Mouse (Mus musculus) urinary bladder, postnatal 10 days (tissue): ENCODE measurements around the gene Mylip.

Source experiments
- DNase-seq: peaks from one replicate; pipeline ENCODE4 v3.0.0; 2022; ENCODE audit warnings: low spot score

Gene Mylip

DNA sequence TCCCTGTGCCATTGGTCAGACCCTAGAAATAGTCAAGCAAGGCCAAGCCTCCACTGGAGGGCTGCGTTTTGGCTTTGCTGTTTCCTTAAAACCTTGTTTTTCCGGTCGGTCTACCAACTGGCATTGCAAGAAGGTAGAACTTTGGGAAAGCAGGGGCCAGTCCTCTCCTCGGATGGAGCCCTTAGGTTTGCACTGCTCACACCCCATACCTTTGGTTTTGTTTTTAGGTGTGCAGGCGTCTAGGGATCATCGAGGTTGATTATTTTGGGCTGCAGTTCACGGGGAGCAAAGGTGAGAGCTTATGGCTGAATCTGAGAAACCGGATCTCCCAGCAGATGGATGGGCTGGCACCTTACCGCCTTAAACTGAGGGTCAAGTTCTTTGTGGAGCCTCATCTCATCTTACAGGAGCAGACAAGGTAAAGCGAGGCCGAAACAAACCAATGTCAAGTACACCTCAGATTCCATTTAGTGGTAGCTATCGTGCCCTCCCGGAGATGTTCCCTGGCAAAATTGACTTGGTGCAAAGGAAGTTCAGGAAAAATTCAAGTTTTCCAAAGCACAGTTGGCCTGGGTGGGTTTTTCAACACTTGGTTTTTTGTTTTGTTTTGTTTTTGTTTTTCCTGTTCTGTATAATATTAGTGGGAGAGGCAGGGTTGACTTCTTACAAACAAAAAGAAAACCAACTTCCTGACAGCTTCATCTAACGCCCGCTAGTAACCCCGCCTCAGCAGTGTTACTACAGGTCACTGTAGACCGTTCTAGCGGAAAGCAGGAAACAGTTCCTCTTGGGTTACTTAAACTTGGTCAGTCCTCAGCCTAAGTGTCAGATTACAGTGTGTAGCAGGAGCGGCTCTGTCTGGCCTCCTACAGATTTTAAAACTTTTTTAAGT lies 1.7 kb downstream of the Mylip start:
- no peak for DNase-seq

DNA sequence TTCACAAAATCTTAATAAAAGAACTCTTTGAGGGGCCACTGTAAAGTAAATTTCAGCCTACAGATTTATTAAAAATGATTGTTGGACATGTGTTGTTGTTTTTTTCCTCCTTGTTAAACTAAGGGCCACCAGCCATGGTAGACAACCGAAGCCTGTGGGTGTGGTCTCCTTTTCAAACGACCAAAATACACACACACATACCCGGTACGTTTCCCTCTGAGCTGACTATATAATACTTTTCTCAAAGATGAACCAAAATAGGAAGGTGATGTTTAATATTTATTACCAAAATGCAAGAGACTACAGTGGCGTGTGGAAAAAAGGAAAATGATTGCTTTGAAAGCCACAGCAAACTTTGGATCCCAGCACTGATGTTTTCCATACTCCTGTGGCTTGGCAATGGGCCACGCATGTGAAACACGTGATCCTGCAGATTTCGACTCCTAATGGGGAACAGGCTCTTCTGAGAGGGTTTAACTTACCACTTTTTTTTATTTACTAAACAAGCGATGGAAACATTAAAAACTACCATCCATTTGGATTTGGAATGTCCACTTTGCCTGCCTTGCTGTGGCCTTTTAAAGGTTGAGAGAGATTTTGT lies 2.4 kb downstream of the Mylip start:
- DNase-seq, result no peak

DNA sequence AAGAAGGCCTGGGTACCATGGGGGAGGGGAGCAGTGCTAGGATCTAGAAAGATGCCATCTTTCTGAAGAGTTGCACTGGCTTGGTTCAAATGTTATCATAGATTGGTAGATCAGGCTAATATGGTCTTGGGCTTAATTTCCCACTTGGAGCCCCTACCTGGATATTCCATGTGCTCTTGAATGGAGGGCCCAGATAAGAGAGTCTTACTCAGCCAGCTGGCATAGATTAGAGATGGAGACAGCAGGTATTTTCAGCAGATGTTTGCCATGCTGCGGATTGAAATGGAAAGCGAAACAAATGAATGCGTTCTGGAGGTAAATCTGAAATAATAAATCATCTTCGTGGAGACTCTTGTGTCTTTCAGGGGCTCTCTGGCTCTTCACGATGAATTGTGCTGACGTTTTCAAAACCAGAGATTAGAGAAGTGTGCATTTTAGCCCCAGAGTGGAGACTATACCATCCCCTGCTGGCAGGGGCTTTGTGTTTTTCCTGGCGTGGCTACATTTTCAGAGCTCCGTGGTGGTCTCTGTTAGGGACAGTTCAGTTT lies 4.8 kb downstream of the Mylip start:
- DNase-seq, result no peak

DNA sequence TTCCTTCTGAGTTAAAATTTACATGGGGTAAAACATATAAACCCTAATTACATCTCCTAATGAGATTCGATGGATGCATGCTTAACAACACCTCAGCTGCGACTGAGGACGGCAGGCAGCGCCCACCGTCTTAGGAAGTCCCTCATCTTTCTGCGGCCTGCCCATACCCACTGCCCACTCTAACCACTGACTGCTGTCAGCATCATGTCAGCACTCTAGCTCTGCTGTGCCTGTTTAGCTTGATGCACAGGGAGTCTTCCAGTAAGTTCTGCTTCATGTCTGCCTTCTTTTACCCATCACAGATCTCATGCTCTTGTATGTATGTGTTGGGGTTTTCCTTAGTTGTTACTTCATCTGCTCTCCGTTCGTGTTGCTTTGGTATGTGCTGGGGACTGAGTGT lies 7.2 kb downstream of the Mylip start:
- DNase-seq, result no peak

DNA sequence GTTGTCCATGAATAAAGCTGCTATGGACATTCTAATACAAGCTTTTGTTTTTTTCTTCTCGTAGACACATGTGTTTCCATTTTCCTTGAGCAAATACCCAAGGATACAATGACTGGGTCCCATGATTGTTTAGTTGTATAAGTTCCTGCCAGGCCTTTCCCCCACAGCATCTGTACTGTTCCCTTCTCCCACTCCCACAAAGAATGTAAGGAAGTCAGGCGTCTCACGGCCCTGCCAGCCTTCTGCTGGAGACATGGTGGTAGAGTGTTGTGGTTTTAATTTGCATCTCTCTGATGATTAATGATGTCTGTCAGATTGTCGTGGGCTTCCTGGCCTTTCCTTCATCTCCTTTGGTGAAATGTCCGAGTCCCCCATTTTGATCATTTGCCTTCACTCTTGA lies 7.7 kb downstream of the Mylip start:
- DNase-seq, result no peak

DNA sequence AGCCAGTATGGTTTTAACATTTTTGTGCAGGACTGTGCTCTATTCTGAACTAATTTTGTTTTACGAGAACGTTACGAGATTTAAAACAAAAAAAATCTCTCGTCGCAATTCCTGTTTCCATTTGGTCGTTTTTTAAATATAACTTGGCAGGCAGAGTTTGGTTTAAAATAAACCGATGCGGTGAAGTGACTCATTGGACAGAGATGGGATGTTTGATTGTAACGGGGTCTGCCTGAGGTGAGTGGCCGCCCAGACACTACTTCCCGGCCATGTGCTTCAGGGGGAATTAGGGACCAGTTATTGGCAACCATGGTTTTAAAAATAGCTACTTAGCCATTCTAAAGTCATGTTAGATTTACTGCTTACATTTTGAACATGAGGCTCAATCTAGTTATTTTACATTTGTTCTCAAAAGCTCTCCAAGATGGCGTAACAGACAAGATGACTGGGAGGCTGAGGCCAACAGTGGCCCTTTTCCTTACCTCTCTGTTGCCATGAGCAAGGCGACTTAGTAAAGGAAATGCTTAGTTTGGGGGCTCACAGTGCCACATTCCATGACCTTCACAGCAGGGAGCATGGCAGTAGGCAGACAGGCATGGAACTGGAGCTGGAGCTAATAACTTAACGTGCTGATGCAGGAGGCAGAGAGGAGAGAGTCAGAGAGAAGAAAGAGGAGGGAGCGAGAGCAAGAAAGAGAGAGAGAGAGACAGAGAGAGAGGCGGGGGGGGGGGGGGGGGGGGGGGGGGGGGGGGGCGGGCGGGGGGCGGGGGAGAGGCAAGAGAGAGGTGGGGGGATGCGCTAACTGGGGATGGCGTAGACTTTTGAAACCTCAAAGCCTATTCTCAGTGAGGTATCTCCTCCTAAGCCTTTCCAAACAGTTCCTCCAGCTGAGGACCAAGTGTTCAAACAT lies 8.6 kb downstream of the Mylip start:
- DNase-seq, result no peak

DNA sequence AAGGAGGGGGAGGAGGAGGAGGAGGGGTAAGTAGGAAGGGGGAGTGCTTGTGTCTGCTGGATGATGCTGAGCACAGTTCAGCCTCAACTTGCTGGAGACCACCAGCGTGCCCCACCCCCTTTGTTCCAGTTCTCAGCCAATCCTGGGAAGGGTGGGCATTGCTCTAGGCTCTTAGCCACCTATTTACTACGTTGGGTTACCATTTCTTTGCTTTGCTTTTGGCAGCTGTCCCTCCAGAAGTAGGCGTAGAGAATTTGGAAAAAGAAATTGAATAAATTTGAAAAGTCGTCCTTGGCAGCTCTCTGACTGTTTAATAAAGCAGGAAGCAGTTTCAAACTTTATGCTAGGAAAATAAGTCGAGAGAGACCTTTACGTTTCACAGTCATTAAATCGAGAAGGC lies 11.2 kb downstream of the Mylip start:
- DNase-seq, result no peak

DNA sequence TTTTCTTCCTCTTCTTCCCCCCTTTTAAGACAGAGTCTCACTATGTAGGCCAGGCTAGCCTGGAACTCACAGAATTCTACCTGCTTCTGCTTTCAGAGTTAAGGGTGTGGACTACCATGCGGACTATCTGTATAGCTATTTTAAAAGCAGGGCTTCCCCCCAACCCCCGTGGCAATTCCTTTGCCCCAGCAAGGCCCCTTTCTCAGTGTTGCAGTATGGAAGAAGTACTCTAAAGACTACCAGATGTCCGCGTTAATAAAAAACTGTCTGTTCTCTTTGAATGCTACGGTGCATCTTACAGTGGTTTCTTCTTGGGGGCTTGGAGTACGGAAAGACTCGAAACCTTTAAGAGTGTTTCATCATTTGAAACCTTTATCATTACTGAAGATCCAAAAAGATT lies 12.3 kb downstream of the Mylip start:
- no peak for DNase-seq

DNA sequence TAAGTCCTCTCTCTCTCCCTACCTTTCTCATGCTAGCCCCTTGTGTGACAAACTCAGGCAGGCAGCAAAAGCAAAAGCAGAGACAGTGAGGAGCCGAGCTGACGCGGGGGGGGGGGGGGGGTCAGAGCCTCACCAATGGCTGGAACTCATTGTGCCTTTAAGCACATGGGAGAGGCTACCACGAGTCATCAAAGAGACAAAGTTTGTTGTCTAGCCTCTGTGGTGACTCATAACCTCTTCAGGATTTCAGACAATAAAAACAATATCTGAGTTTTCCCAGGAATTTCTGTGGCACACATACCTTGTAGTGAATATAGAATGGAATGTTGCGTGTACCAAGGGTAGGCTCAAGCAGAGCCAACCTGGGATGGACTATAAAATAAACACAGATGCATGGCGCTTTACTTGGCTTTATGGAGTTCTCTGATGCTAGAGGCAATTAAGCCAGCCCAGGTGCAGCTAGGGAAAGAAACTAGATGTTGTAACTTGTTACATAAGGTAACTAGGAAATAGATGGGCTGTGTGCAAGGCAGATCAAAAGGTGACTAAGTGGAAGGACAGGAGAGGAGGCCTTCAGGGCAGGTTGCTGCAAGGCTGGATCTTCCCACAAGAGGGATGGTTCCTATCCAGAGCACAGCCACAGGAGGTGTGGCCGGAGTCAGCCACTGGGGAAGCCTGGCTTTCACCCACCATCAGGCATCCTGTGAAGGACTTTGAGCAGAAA lies 12.9 kb downstream of the Mylip start:
- no peak for DNase-seq

DNA sequence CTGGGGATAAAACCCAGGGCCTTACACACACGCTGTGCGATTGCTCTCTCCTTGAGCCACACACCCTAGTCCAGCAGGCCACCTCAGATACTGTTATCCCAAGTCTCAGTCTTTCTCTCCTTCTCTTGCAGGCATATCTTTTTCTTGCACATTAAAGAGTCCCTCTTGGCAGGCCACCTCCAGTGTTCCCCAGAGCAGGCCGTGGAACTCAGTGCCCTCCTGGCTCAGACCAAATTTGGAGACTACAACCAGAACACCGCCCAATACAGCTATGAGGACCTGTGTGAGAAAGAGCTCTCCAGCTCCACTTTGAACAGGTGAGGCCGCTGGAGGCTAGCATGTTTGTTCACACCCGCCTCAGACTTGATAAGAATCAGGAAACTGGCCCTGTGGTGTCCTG lies 14.7 kb downstream of the Mylip start:
- no peak for DNase-seq

DNA sequence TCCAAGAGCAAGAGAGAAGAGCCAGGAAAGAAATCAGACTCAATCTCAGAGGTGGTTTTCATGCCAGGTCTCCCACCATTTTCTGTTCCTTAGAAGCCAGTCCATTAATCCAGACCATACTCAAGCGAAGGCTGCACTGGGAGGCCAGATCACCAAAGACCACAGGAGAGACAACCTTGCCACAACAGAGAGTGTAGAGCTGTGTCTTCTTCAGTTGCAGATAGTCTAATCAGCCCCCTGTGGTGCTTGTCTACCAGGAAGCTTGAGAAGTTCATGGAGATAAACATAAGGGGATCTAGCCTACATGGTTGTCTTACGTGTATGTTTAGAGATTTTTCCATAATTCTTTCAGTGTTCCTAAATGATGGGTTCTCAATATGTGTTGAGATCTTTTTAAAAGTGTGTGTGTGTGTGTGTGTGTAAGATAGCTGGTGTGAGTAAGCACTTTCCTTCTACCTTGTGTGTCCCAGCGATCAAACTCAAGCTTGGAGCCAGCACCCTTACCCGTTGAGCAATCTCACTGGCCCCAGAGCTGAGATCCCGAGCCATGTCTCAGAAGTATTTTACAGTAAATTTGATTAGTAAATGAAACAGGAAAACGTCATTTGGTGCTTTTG lies 15.8 kb downstream of the Mylip start:
- no peak for DNase-seq

DNA sequence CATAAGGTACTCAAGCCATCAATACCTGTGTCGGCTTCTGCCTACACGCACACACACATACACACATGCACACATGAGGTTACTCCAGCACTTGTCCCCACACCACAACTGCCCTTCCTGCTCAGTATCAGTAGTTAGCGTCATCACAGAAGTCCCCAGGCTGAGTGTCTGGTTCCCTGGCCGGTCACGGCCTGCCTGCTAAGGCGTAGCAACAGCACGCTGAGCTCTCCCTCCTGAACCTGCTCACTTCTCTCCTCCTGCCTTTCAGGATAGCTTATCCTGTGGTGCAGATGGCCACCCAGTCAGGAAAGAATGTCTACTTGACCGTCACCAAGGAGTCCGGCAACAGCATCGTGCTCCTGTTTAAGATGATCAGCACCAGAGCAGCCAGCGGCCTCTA lies 16.7 kb downstream of the Mylip start:
- no peak for DNase-seq

DNA sequence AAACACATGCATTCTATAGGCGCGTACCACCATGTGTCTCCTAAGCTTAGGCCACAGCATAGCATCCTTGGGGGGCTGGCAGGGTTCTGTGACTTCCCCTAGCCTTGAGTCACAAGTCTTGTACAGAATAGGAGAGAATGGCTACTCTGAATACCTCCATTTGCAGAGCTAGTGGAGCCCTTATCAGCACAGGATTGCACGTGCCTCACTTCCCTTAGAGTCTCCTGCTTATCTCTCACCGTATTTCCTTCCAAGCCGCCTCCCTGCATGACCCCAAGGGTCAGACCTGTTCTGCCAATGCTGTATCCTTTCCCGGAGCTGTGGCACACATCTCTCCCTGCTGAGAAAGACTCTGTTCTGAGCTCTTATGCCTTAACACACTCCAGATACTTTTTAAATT lies 17.2 kb downstream of the Mylip start:
- no peak for DNase-seq

DNA sequence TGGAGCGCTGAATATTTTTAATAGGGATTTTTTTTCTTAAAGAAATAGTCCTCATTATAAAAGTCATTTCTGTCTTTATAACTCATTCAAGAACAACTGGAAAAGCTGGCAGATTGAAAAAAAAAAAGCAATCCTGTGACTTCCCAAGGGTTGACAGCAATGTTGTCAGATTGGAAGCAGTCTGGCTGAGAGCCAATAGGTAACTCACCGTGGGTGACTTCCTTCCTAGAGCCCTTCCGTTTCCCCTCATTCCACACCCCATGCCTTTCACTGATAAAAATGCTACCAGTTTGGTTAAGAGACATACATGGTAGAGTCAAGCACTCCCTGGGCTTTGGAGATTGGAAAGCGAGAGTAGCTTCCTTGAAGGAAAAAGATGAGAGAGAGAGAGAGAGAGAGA lies 21.4 kb downstream of the Mylip start:
- no peak for DNase-seq

DNA sequence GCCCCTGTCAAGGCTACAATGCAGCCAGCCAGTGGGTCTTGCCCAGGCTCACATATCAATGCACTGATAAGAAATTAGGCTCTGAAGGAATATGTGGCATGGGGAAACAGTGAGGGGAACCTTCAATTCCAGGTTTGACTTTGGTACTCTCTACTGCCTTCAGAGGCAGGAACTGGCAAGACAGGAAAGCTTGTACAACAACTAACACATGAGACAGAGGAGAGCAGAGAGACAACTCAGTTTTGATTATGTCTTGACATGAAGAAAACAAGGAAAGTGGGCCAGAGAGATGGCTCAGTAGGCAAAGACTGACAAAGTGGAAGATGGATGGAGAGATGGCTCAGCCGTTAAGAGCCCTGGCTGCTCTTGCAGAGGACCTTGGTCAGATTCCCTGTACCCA lies 23.5 kb downstream of the Mylip start:
- no peak for DNase-seq

DNA sequence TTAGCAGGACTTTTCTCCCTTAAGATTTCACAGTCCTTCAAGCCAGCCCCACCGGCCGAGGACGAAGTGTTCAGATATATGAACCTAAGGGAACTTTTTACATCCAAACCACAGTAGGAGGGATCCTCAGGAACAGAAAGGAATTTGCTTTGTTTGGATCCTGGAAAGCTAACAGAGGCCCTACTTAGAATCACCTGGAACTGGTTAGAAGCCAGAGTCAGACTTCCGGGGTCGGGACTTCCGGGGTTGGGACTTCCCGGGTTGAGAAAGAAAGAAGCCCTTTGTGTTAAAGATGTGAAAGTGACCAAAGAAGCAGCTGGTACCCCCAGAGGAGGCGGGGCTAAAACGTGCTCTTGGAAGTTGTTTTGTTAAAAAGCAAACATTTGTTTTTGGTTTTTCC lies 24.5 kb downstream of the Mylip start:
- no peak for DNase-seq

DNA sequence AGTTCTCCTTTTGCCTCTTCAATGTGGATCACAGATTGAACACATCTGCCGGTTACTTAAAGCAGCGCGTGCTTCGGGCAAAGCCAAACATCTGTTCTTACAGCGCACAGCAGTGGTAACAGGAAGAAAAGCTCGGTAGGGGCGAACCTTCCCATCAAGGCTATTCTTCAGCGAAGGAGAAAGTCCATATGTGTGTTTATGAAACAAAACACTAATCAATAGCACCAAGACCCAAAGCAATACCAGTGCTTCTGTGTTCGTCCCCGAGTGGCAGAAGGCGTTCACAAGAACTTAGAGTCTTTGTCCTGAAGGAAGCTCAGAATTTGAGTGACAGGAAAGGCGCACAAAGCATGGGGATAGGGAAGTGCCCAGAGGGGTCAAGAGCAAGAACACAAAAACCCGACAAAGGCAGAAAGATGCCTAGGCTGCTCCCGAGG lies 27.1 kb downstream of the Mylip start:
- no peak for DNase-seq

DNA sequence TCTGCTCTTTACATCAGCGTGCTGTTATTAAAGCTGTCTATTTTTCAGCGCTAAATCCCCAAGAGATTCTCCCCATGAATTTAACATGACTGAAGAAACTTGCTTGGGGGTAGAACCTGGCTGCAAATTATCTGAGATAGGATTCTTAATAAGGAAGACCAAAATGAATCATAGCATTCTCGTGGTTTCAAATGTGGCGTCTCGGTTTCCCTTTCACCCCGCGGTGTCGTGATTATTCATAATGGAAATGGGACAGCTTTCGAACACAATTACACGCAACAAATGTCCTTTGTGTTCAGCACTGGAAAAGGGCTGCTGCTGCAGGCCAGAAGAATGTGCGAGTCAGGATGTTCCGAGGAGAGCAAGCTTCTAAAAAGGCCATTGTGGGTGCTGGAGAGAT lies 29.4 kb downstream of the Mylip start:
- no peak for DNase-seq

DNA sequence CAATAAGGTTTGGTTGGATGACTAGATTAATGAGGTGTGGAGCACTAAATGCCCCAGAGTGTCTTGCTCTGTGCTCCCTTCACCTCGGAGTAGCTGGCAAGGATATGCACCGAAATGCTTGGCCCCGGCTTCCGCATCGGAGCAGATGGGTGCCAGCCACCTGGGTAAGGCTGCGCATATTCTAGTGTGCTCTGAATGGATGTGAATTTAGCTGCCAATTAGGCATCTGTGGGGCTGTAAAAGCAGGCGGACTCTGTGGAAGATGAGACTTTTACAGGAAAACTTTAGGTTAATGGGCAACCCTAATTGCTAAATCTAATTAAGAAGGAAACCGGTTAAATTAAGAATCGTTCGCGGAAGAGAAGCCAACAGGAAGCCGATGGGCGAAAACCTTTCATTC lies 32.7 kb downstream of the Mylip start:
- no peak for DNase-seq

DNA sequence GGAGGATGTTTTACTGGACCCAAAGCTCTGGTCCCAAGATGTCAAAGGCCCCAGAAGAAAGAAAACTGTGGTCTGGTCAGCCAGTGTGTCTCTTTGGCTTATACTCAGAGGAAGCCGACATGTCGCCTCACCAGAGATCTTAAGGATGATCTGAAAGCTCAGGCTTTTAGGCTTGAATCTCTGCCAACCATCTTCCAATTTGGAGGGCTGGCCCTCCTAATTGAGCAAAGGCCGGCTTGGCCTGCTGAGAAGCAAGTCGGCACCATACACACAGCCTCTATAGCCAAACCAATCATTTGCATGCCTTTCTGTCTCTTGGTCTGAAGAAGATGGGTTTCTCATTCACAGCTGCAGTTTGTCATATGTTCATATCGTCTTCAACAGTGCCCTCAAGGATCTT lies 33.2 kb downstream of the Mylip start:
- no peak for DNase-seq

DNA sequence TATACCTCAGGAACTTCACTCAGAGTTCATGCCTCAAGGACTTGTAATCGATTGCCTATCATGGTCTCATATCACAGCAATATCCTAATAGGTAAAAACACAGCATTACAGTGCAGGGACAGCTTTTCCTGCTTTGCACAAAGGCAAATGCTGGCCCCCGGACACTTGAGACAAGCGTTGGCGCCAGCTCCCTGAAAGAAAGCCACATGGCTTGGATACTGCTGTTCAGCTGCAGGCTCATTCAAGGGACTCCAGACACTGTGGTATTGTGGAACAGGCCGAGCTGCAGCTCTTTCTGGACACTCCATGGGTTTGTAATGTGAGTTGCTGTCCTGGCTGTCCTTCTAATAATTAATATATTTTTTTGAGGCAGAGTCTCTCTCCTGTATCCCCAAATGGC lies 34.4 kb downstream of the Mylip start:
- no peak for DNase-seq
